Mouse (Mus musculus) olfactory bulb, adult 2 months (tissue): ENCODE measurements around the gene Thap7.

Experiments used
- CTCF ChIP-seq: fragments of 200-500 bp; IDR thresholded peaks from 2 replicates; pipeline ENCODE4 v1.5.1; 2012; ENCODE audit warnings: low read depth, mild to moderate bottlenecking, low read length, moderate library complexity; ENCODE audit not compliant: insufficient read depth
- POLR2A ChIP-seq: fragments of 200-500 bp; IDR thresholded peaks from 2 replicates; pipeline ENCODE4 v1.6.1; 2012; ENCODE audit warnings: mild to moderate bottlenecking, low read depth, low read length, moderate library complexity; ENCODE audit not compliant: insufficient read depth

DNA sequence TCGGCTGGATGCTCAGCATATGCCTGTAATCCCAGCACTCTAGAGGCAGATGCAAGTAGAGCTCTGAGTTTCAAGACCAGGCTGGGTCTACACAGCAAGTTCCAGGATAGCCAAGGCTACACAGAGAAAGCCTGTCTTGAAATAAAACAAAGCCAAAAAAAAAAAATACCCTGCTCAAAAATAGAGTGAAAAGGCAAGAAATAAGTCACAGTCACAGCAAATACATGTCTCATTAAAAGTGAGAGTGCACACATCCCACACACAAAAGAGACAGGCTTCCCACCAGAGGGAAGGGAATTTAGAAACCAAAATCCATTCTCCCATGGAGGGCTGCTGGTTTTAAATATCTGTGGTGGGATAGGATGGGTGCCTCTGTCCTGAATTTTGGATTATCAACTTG lies 32.6 kb upstream of the Thap7 start:
- no peak for TF ChIP-seq POLR2A
- no peak for TF ChIP-seq CTCF
